Mouse (Mus musculus) kidney, postnatal 36 days (tissue): ENCODE data around the gene Gm29776.

ENCODE experiments used
- DNase-seq, 2 experiments: peaks; one replicate each; pipeline ENCODE4 v3.0.0; 2021 to 2022; ENCODE audit warnings: mixed read lengths in 2 of 2

Gm29776 gene

DNA sequence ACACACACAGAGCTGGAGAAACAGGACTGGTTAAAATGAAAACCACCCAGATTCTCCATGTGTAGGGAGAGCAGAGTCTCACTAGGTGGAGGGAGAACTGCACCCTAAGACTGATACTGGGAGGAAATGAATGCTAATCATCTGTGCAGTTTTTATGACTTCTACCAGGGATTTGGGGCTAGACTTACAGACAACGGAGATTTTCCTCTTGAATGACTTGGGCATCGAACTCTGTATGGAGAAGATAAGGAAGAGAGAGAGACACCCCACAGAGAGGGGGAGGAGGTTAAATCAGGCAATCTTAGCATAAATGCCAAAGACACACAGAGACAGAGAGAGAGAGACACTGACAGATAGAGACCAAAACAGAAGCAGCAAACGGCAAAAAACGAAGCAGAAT is 50.7 kb downstream of the Gm29776 start:
- no peak for DNase-seq

DNA sequence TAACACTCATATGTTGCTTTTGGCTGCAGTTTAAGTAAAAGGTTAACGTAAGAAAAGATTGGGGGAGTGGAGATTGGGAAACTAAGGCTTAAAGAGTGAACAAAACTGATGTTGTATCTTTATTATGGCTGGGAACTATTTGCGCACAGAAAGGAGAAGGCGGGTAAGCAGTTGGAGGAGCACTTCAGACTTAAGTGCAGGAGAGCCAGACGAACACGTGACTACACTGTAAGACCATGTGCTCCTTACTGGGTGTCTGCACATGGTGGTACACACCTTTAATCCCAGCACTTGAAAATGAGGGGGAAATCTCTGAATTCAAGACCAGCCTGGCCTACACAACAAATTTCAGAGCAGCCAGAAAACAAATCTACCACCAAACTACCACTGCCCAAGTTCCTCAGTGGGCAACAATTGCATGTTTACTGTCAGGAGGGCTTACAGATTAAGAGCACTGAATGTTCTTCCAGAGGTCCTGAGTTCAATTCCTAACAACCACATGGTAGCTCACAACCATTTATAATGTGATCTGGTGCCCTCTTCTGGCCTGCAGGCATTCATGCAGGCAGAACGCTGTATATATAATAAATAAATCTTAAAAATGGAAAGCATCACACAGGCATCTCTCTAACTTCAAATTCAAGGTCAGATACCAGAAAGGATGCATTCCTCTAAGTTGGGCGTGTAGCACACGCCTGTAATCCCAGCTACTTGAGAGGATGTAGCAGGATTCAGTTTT is 51.6 kb downstream of the Gm29776 start:
- DNase-seq = no peak

DNA sequence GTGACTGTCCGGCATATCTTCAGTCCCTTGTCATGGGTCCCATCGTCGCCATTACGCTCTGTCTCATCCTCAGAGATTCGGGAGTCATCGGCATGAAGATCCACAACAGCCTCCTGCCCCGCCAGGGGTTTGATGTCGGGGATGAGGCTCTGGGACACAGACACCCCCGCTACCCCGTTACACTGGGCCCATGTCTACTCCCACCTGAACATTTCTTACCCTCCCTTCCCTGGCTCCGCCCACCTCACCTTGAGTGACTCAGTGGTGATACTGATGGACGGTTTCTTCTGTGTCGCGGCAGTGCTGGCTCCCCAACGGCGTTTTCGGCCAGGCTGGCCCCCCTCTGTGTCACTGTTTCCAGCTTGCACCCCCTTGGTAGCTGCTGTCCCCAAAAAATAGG is 52.2 kb downstream of the Gm29776 start:
- no peak for DNase-seq

DNA sequence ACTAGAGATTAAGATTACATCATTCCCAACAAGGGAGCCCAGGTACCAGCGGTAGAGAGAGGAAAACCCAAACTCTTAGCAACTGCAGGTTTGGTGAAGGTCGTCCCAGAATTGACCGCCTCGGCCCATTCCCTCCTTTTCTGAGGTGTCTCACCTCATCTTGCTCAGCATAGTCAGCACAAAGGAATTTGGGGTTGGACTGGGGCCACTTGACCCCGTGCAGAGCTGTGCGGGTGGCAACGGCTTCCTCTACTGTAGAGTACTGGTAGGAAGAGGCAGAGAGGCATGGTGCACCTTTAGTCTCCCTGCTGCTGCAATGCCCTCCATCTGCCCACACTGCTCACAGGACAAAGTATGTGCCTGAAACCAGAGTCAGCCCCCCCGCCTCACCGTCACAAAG is 54.3 kb downstream of the Gm29776 start:
- DNase-seq = no peak

DNA sequence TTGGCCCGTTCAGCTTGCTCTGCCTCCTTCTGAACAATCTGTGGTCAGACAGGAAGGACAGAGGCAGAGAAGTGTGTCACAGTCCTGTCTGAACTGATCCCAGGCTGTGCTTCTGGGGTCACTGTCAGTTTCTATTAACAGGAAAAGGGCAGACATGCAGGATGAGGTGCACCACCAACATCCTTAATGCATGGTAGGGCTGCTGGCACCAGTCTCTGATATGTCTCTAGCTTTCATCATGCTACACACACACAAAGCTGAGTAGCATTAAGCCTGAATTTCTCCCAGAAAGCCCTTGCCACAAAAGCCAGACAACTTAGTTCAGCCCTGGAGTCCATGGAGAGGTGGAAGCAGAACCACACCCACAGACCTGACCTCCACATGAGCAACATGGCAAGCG is 55.6 kb downstream of the Gm29776 start:
- DNase-seq = no peak
